Mouse (Mus musculus) E14TG2a.4 (cell line): ENCODE data around the gene Ap2a2.

Experiments used
- H3K27me3 ChIP-seq: 2 replicates; pipeline ENCODE4 v1.6.1; 2014; ENCODE audit warnings: low read length, control low read depth; ENCODE audit not compliant: insufficient read depth
- H3K36me3 ChIP-seq: 2 replicates; pipeline ENCODE4 v1.6.1; 2014; ENCODE audit warnings: low read length, control low read depth; ENCODE audit not compliant: insufficient read depth
- H3K4me1 ChIP-seq: replicated peaks from 2 replicates; pipeline ENCODE4 v1.6.1; 2014; ENCODE audit warnings: low read depth, low read length, control low read depth
- H3K4me3 ChIP-seq: replicated peaks from 2 replicates; pipeline ENCODE4 v1.5.1; 2014; ENCODE audit warnings: mild to moderate bottlenecking, low read length
- H3K9me3 ChIP-seq: 2 replicates; pipeline ENCODE4 v1.6.1; 2014; ENCODE audit warnings: low read length, control low read depth
- CTCF ChIP-seq: conservative IDR thresholded peaks from 2 replicates; pipeline ENCODE4 v1.5.1; 2014; ENCODE audit warnings: low read length
- NANOG ChIP-seq: IDR thresholded peaks from 2 replicates; pipeline ENCODE4 v1.6.1; 2014; ENCODE audit warnings: borderline replicate concordance, low read length, mixed read lengths
- POU5F1 ChIP-seq: IDR thresholded peaks from 2 replicates; pipeline ENCODE4 v1.6.1; 2014; ENCODE audit warnings: low read length, borderline replicate concordance

Gene Ap2a2

DNA sequence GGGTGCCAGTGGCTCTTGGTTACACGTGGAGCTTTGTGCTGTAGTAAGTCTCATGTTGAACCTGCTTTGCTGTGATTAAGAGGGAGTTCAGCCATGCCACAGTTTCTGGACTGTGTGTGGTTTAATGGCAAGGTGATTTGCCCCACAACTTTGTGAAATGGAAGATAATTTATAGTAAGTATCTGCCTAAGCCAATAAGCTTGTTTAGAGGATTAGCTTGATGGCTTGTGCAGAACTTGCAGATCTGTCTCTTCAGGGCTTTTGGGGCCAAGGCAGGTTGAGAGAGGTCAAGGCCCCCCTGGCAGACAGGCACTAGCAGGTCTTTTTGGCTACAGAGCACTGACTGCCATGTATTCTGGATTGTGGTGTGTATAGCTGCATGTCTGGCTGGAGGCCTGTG is 35.0 kb downstream of the Ap2a2 start:
- no peak for TF ChIP-seq CTCF
- TF ChIP-seq NANOG = no peak
- no peak for TF ChIP-seq POU5F1
- Histone ChIP-seq H3K9me3 (no peaks in the 10 kb centered on the region), H3K4me1 (no peaks in the 10 kb centered on the region), H3K27me3 (no peaks in the 10 kb centered on the region), H3K4me3 (no peak overlapping the region), H3K36me3 (peaks cover 80% of the 10 kb centered on the region)

- TF ChIP-seq POU5F1 (no peak), CTCF (no peak), NANOG (no peak)
- Histone ChIP-seq H3K27me3 (no peaks in the 10 kb centered on the region), H3K36me3 (peaks cover 80% of the 10 kb centered on the region), H3K4me1 (no peaks in the 10 kb centered on the region), H3K9me3 (no peaks in the 10 kb centered on the region), H3K4me3 (no peak overlapping the region)
Observed at GRCm38 (mm10) chr7:141597563-141597962, 35.6 kb downstream of the Ap2a2 start.

DNA sequence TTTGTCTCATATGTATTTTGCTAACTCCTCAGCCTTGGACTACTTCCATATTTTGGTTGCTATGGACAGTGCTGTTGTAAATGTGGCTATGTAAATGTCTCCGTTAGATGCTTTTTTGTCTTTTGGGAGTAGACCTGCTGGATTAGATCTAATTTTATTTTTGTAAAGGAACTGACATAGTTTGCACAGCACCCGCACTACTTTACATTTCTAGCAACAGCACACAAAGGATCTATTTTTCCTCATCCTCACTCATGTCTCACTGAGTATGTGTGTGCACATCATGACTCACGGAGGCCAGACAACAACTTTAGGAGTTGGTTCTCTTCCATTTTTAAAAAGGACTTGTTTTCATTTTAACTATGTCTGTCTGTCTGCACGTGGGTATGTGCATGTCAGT is 45.7 kb downstream of the Ap2a2 start:
- Histone ChIP-seq H3K36me3 (peaks cover 96% of the 10 kb centered on the region), H3K4me1 (peaks cover 13% of the 10 kb centered on the region)
- TF ChIP-seq POU5F1 (no peak), CTCF (no peak), NANOG (no peak)

GRCm38 (mm10) chr7:141609719-141610514 is 47.9 kb downstream of the Ap2a2 start:
- Histone ChIP-seq H3K9me3 (no peaks in the 10 kb centered on the region), H3K4me3 (no peak overlapping the region), H3K27me3 (no peaks in the 10 kb centered on the region), H3K36me3 (peaks cover 97% of the 10 kb centered on the region), H3K4me1 (peaks cover 13% of the 10 kb centered on the region)
- TF ChIP-seq NANOG (no peak), CTCF (no peak), POU5F1 (no peak)

More for the DNA sequence above, 45.7 kb downstream of the Ap2a2 start:
- H3K4me3 ChIP-seq = no peak overlapping the region
- no peaks in the 10 kb centered on the region for H3K9me3 ChIP-seq
- no peaks in the 10 kb centered on the region for H3K27me3 ChIP-seq

DNA sequence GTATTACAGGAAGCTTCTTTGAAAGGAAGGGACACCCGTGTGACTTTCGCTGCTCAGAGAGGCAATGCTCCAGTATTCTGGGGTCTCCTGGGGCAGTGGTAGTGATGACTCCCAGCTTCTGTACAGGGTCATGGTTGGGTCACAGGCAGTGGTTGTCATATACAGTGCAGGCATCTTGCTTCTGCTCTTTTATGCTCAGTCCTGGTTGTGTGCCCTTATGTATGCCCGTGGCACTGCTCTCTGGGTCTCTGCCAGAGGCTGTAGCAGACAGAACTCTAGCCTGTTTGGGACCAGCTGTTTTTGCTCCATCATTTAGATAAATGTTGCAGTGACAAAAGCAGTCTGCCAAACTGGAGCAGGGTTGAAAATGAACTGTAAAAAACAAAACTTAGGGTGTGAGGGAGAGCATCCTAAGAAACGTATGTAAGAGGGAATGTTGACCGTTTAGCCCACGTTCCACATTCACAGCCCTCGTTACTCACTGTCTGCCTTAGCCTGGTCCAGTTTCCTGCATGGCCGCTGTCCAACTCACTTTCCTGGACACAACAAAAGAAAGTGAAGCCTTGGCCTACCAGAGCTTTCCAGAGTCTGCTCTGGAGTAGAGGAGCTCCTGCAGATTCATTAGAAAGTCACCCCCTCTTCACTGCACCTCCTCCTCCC is 49.9 kb downstream of the Ap2a2 start:
- Histone ChIP-seq H3K36me3 (peaks cover 99% of the 10 kb centered on the region), H3K4me1 (peaks cover 13% of the 10 kb centered on the region), H3K27me3 (no peaks in the 10 kb centered on the region), H3K4me3 (no peak overlapping the region), H3K9me3 (no peaks in the 10 kb centered on the region)
- TF ChIP-seq NANOG (no peak), CTCF (no peak)

DNA sequence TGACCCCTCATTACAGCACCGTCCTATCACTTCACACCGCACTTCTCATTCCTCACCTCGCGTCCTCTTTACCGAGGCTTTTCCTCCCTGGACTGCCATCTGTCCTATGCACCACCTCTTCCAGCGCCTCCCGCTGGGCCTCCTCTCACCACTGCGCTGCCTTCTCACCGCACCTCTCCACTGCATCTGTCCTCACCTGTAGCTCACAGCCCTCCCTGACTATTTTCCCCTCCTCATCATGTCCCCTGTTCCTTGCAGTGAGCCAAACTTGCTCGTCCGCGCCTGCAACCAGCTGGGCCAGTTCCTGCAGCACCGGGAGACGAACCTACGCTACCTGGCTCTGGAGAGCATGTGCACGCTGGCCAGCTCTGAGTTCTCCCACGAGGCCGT is 50.4 kb downstream of the Ap2a2 start:
- Histone ChIP-seq H3K36me3 (peaks cover 99% of the 10 kb centered on the region), H3K27me3 (no peaks in the 10 kb centered on the region), H3K4me1 (peaks cover 13% of the 10 kb centered on the region), H3K9me3 (no peaks in the 10 kb centered on the region), H3K4me3 (no peak overlapping the region)
- TF ChIP-seq CTCF (no peak), POU5F1 (no peak), NANOG (no peak)

- H3K36me3 ChIP-seq = peaks cover 99% of the 10 kb centered on the region
- TF ChIP-seq CTCF (no peak), NANOG (no peak)
- H3K9me3 ChIP-seq = no peaks in the 10 kb centered on the region
- H3K27me3 ChIP-seq = no peaks in the 10 kb centered on the region
- no peak overlapping the region for H3K4me3 ChIP-seq
- peaks cover 13% of the 10 kb centered on the region for H3K4me1 ChIP-seq
Observed at GRCm38 (mm10) chr7:141612791-141613190, 50.8 kb downstream of the Ap2a2 start.

DNA sequence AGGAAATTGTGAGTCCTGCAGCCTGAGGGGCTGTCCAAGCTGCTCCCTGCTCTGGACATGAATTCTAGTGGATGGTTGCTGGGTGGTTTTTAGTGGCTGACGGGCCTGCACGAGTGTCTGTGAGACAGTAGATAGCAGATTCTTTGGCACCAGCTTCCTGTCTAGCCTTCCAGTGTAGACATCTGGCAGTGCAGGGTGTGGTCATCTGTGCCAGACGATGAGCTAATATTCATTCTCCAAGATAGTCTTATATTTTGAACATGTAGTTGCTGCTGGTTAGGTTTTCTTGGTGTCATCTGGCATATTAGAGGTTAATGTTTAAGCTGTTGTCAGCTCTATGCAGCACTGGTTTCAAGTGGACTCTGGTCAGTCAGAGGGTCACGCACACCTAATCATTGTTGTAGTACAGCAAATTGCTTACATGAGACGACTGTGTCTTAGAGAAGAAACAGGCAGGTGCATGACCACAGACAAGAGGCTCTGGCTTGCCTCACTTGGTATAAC is 52.4 kb downstream of the Ap2a2 start:
- TF ChIP-seq POU5F1 (no peak), CTCF (no peak), NANOG (no peak)
- H3K9me3 ChIP-seq = no peaks in the 10 kb centered on the region
- H3K4me3 ChIP-seq = no peak overlapping the region
- no peaks in the 10 kb centered on the region for H3K27me3 ChIP-seq
- H3K36me3 ChIP-seq = peaks cover 99% of the 10 kb centered on the region
- H3K4me1 ChIP-seq = peaks cover 4% of the 10 kb centered on the region

DNA sequence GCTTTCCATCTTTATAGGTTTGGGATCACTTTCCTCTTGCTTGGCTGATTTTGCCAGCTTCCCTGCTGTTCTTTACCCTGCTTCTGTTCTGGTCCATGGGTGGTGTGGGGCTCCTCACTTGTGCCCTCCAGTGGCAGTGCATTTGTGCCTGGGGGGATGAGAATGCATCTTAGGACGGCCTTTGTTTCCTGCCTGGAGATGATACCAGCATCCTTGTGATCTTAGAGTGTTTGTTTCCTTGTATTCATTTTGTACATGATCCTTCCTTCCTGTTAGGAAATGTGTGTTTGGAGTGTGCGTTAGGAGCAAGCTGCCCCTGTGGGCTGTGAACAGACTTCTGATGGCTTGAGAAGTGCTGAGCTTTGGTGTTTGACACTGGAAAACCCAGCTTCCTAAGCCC is 62.2 kb downstream of the Ap2a2 start:
- H3K4me1 ChIP-seq = peaks cover 10% of the 10 kb centered on the region; the same call in 1 of the 2 replicates
- H3K27me3 ChIP-seq = no peaks in the 10 kb centered on the region
- H3K4me3 ChIP-seq = no peak overlapping the region
- no peaks in the 10 kb centered on the region for H3K9me3 ChIP-seq
- TF ChIP-seq CTCF (no peak), POU5F1 (no peak), NANOG (no peak)
- H3K36me3 ChIP-seq = peaks cover 100% of the 10 kb centered on the region
